Mouse (Mus musculus) cerebellum, adult 2 months (tissue): ENCODE data around the gene Fbxo42.

Source experiments
- CTCF ChIP-seq: fragments of 200-500 bp; IDR thresholded peaks from 2 replicates; pipeline ENCODE4 v1.5.1; 2011; ENCODE audit warnings: low read depth, mild to moderate bottlenecking, control low read depth, low read length, moderate library complexity, borderline replicate concordance; ENCODE audit not compliant: insufficient read depth
- POLR2A ChIP-seq: fragments of 200-500 bp; IDR thresholded peaks from 2 replicates; pipeline ENCODE4 v1.6.1; 2011; ENCODE audit warnings: low read length, control low read depth, borderline replicate concordance; ENCODE audit not compliant: insufficient read depth

DNA sequence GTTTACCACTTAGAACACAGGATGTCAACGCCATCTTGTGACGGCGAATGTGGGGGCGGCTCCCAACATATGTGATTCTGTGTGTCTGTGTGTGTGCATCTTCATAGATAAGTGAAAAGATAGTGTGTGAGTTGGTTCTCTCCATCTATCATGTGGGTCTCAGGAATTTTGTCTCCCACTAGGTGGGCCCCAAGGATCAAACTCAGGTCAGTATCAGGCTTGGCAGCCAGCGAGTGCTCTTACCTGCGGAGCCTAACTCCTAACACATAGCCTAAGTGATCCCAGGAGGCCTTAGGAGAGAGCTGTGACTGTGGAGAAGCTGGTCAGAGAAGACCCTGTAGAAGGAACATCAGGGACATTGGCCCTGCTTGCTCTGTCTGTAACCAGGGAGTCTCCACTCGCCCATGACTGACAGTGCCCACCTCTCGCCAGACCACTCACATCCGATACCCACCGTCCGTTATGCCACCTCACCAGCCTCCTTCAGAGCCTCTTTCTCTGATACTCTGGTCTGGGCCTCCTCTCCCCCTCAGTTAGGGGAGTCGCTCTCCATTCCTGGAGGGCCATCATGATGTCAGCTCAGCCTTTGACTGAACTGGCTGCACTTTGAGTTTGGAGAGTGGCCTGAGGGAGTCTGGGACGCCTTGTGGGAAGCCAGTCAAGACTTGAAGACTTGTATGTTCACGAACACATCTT lies 63.0 kb downstream of the Fbxo42 start:
- TF ChIP-seq CTCF (no peak), POLR2A (peak; percentile 19; the same call in 1 of the 2 replicates)
